Mouse (Mus musculus) liver, embryonic 14.5 days (tissue): Measurements from ENCODE around the gene 1700001C19Rik.

Experiments used
- CTCF ChIP-seq: IDR thresholded peaks from 2 replicates; pipeline ENCODE4 v1.5.1; 2016; ENCODE audit warnings: antibody characterized with exemption, low read depth, control low read depth
- EP300 ChIP-seq: IDR thresholded peaks from 2 replicates; pipeline ENCODE4 v1.6.1; 2016; ENCODE audit warnings: antibody characterized with exemption, low read depth

DNA sequence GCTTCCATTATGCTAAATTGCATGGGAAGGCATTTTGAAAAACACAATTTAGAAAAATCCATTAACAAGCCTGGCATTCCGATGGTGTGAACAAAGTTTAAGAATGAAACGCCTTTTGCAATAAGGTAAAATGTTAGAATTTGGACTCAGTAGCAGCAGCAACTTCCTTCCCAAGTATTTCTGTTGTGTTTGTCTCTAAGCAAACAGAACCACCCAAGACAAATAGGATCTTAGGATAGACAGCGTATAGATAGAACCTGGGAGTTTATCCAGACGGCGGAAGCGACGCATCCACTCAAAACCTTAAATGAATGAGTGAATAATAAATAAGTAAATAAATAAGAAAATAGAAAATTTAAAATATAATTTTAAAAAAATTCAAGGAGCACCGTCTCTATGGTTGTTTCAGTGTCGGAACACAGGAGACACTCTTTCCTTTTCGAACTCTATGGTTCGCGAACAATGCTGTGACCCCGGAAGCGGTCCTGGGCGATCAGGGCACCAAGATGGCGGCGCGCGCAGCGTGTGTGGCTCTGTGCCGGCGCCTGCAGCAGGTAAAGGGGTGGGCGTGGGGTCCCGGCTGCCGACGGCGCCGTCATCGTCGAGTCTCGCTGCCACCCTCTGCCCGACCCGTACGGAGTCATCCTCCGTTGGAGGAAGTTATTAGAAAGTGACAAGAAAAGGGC lies 68.6 kb downstream of the 1700001C19Rik start, which contains the start of gene Mrps10:
- TF ChIP-seq CTCF: no peak
- no peak for TF ChIP-seq EP300
